Mouse (Mus musculus) megakaryocyte, embryonic 14.5 days (primary cell): ENCODE measurements around the gene Col12a1.

Source experiments
- FLI1 ChIP-seq: IDR thresholded peaks from 2 replicates; pipeline ENCODE4 v1.6.1; 2012; ENCODE audit warnings: low read length, inconsistent platforms, mixed read lengths
- GATA1 ChIP-seq: IDR thresholded peaks from 3 replicates; pipeline ENCODE4 v1.6.1; 2012; ENCODE audit warnings: mixed read lengths, low read length, inconsistent platforms, borderline replicate concordance

- no peak for TF ChIP-seq GATA1
- TF ChIP-seq FLI1: no peak
Observed at GRCm38 (mm10) chr9:79603448-79603847, 115.2 kb downstream of the Col12a1 start.
